Mouse (Mus musculus): ENCODE measurements around the gene Smtnl2.

GRCm38 (mm10) chr11:72396621-72397020, 14.9 kb downstream of the Smtnl2 start:
- no peak for TF ChIP-seq POLR2A (IDR thresholded peaks at IDR 0.05; ENCODE audit: extremely low read depth, insufficient read depth, low read length)
- no peak for TF ChIP-seq CTCF (IDR thresholded peaks at IDR 0.05; ENCODE audit: low read depth, low read length)
